Mouse (Mus musculus) stomach, embryonic 14.5 days (tissue): ENCODE results near the gene Bcas3. TPM values are rescaled to one million over a fixed set of nuclear protein-coding genes. Genes with fewer than 3 reads are reported as not detected.

Experiments
- ATAC-seq: fragments of 200-750 bp; cut with Nextera tagmentation; 2 replicates; pipeline ENCODE4 v1.8.0; 2017; ENCODE audit warnings: low read depth, moderate TSS enrichment; ENCODE audit not compliant: insufficient number of reproducible peaks, insufficient read depth, low FRiP score
- H3K27ac ChIP-seq: fragments of 300-500 bp; sonication (generic); 2 replicates; pipeline ENCODE4 v1.5.1; 2014; ENCODE audit warnings: mild to moderate bottlenecking, low read length, moderate library complexity, mixed read lengths
- H3K27me3 ChIP-seq: fragments of 300-500 bp; sonication (generic); 2 replicates; pipeline ENCODE4 v1.6.1; 2014; ENCODE audit warnings: low read length, control low read depth, mixed read lengths; ENCODE audit not compliant: control insufficient read depth, insufficient read depth
- H3K36me3 ChIP-seq: fragments of 300-500 bp; sonication (generic); 2 replicates; pipeline ENCODE4 v1.6.1; 2014; ENCODE audit warnings: mild to moderate bottlenecking, control low read depth, low read length, moderate library complexity, mixed read lengths; ENCODE audit not compliant: control insufficient read depth, insufficient read depth
- H3K4me1 ChIP-seq: fragments of 300-500 bp; sonication (generic); 2 replicates; pipeline ENCODE4 v1.6.1; 2014; ENCODE audit warnings: low read length, control low read depth, mixed read lengths; ENCODE audit not compliant: control insufficient read depth, insufficient read depth
- H3K4me2 ChIP-seq: fragments of 300-500 bp; sonication (generic); replicated peaks from 2 replicates; pipeline ENCODE4 v1.6.1; 2014; ENCODE audit warnings: low read depth, low read length, control low read depth
- H3K4me3 ChIP-seq: fragments of 300-500 bp; sonication (generic); 2 replicates; pipeline ENCODE4 v1.5.1; 2014; ENCODE audit warnings: low read depth, low read length, control low read depth
- H3K9ac ChIP-seq: fragments of 300-500 bp; sonication (generic); replicated peaks from 2 replicates; pipeline ENCODE4 v1.6.1; 2014; ENCODE audit warnings: low read depth, mild to moderate bottlenecking, control low read depth, low read length, moderate library complexity, mixed read lengths
- H3K9me3 ChIP-seq: fragments of 300-500 bp; sonication (generic); 2 replicates; pipeline ENCODE4 v1.6.1; 2016; ENCODE audit warnings: low read depth, low read length, control low read depth; ENCODE audit not compliant: control insufficient read depth
- WGBS: fragments of 180-500 bp; shearing (Covaris S2); extraction: QIAGEN DNeasy Blood & Tissue Kit; methylation state at CpG from one replicate; pipeline ENCODE4 v1.1.7; 2014; 5-methylcytosine and 5-hydroxymethylcytosine counted together
- microRNA-seq: library from miRNA; unstranded; fragments of <30 nt; microRNA quantifications from one replicate; pipeline ENCODE4, GENCODE M21; 2016
- polyA plus RNA-seq: library from polyadenylated mRNA; unstranded; fragments of >200 nt; fragmentation: Nextera tagmentation; extraction: Ambion mirVana; gene quantifications from 2 replicates; pipeline ENCODE4 v1.2.1, GENCODE M21; 2014

Gene Bcas3
- polyA plus RNA-seq, 1 experiment from 2014 or later: 20.4 TPM

- WGBS: 34% methylated on average over 7 of the region's 7 CpGs
- Histone ChIP-seq H3K4me1 (no peaks in the 10 kb centered on the region), H3K9ac (no peak overlapping the region), H3K9me3 (no peaks in the 10 kb centered on the region), H3K27me3 (no peaks in the 10 kb centered on the region), H3K4me3 (no peak overlapping the region), H3K27ac (no peak overlapping the region), H3K36me3 (no peaks in the 10 kb centered on the region), H3K4me2 (no peak overlapping the region)
- no peak for ATAC-seq
Measured at GRCm38 (mm10) chr11:85864363-85864762, 511.4 kb downstream of the Bcas3 start.

Small RNA genes within 50 kb of the gene (microRNA-seq; reads per million reads assigned to microRNA genes)
- not detected for gene Mir5110

Other genes with a start within 250 kb of the Bcas3 start
- gene Usp32, start 213.0 kb upstream of the Bcas3 start, polyA plus RNA-seq: 7.1 and 9.7 TPM in 2 replicates
- 0.53 TPM in 1 of 2 replicates, not detected in the other for gene 1700125H20Rik, start 182.8 kb upstream of the Bcas3 start, polyA plus RNA-seq
- gene Appbp2, start 118.0 kb upstream of the Bcas3 start, polyA plus RNA-seq: 51.4 and 52.4 TPM in 2 replicates
- gene Ppm1d, start 41.9 kb upstream of the Bcas3 start, polyA plus RNA-seq: 14.6 and 20.3 TPM in 2 replicates